Mouse (Mus musculus) stomach, embryonic 16.5 days (tissue): ENCODE data around the gene Tox2. TPM values are rescaled to one million over a fixed set of nuclear protein-coding genes. Genes with fewer than 3 reads are reported as not detected.

Experiments used
- ATAC-seq: fragments of 200-750 bp; cut with Nextera tagmentation; 2 replicates; pipeline ENCODE4 v1.8.0; 2017; ENCODE audit warnings: moderate number of reproducible peaks, moderate TSS enrichment; ENCODE audit not compliant: insufficient read depth, low FRiP score
- H3K27ac ChIP-seq: fragments of 300-500 bp; sonication (generic); 2 replicates; pipeline ENCODE4 v1.5.1; 2014; ENCODE audit warnings: low read length
- H3K27me3 ChIP-seq: fragments of 300-500 bp; sonication (generic); 2 replicates; pipeline ENCODE4 v1.6.1; 2014; ENCODE audit warnings: low read length, control low read depth, mixed read lengths; ENCODE audit not compliant: control insufficient read depth, insufficient read depth
- H3K36me3 ChIP-seq: fragments of 300-500 bp; sonication (generic); 2 replicates; pipeline ENCODE4 v1.6.1; 2014; ENCODE audit warnings: low read length; ENCODE audit not compliant: control insufficient read depth, insufficient read depth
- H3K4me1 ChIP-seq: fragments of 300-500 bp; sonication (generic); 2 replicates; pipeline ENCODE4 v1.6.1; 2014; ENCODE audit warnings: low read length, control low read depth, mixed read lengths; ENCODE audit not compliant: control insufficient read depth, insufficient read depth
- H3K4me2 ChIP-seq: fragments of 300-500 bp; sonication (generic); 2 replicates; pipeline ENCODE4 v1.6.1; 2014; ENCODE audit warnings: low read depth, low read length, mixed read lengths
- H3K4me3 ChIP-seq: fragments of 300-500 bp; sonication (generic); replicated peaks from 2 replicates; pipeline ENCODE4 v1.5.1; 2014; ENCODE audit warnings: mild to moderate bottlenecking, low read length
- H3K9ac ChIP-seq: fragments of 300-500 bp; sonication (generic); 2 replicates; pipeline ENCODE4 v1.6.1; 2014; ENCODE audit warnings: low read length
- H3K9me3 ChIP-seq: fragments of 300-500 bp; sonication (generic); replicated peaks from 2 replicates; pipeline ENCODE4 v1.6.1; 2016; ENCODE audit warnings: low read length, control low read depth; ENCODE audit not compliant: control insufficient read depth
- WGBS: fragments of 180-500 bp; shearing (Covaris S2); extraction: QIAGEN DNeasy Blood & Tissue Kit; methylation state at CpG from one replicate; pipeline ENCODE4 v1.1.7; 2014; 5-methylcytosine and 5-hydroxymethylcytosine counted together
- polyA plus RNA-seq: library from polyadenylated mRNA; unstranded; fragments of >200 nt; fragmentation: Nextera tagmentation; extraction: Ambion mirVana; gene quantifications from 2 replicates; pipeline ENCODE4 v1.2.1, GENCODE M21; 2015

Gene Tox2
- polyA plus RNA-seq, 1 experiment from 2014 or later, result 4.0 TPM

- no peak overlapping the region for H3K4me2 ChIP-seq
- H3K4me3 ChIP-seq, result no peak overlapping the region
- no peaks in the 10 kb centered on the region for H3K27me3 ChIP-seq
- H3K36me3 ChIP-seq, result no peaks in the 10 kb centered on the region
- ATAC-seq, result no peak
- H3K4me1 ChIP-seq, result no peaks in the 10 kb centered on the region
- no peaks in the 10 kb centered on the region for H3K9me3 ChIP-seq
- H3K27ac ChIP-seq, result no peak overlapping the region
- no peak overlapping the region for H3K9ac ChIP-seq
- WGBS, result 40% methylated on average over 1 of the region's 1 CpGs
These were observed 53.8 kb downstream of the Tox2 start for GRCm38 (mm10) chr2:163256765-163257164.

GRCm38 (mm10) chr2:163261362-163262054, 58.6 kb downstream of the Tox2 start:
- H3K4me2 ChIP-seq, result no peak overlapping the region
- H3K36me3 ChIP-seq, result no peaks in the 10 kb centered on the region
- no peaks in the 10 kb centered on the region for H3K4me1 ChIP-seq
- H3K4me3 ChIP-seq, result no peak overlapping the region
- 64% methylated on average over 6 of the region's 6 CpGs for WGBS
- ATAC-seq, result peak; percentile 19; the same call in 1 of the 2 replicates
- H3K9me3 ChIP-seq, result no peaks in the 10 kb centered on the region
- H3K9ac ChIP-seq, result no peak overlapping the region
- no peaks in the 10 kb centered on the region for H3K27me3 ChIP-seq
- no peak overlapping the region for H3K27ac ChIP-seq

GRCm38 (mm10) chr2:163262055-163262420, 59.1 kb downstream of the Tox2 start:
- Histone ChIP-seq H3K9ac (no peak overlapping the region), H3K4me2 (no peak overlapping the region), H3K27me3 (no peaks in the 10 kb centered on the region), H3K4me1 (no peaks in the 10 kb centered on the region), H3K27ac (no peak overlapping the region), H3K36me3 (no peaks in the 10 kb centered on the region), H3K9me3 (no peaks in the 10 kb centered on the region), H3K4me3 (no peak overlapping the region)
- ATAC-seq, result no peak
- WGBS, result 84% methylated on average over 4 of the region's 4 CpGs

GRCm38 (mm10) chr2:163267097-163267496, 64.2 kb downstream of the Tox2 start:
- H3K36me3 ChIP-seq, result no peaks in the 10 kb centered on the region
- no peaks in the 10 kb centered on the region for H3K27me3 ChIP-seq
- H3K9ac ChIP-seq, result no peak overlapping the region
- ATAC-seq, result no peak
- no peak overlapping the region for H3K4me2 ChIP-seq
- H3K27ac ChIP-seq, result no peak overlapping the region
- no peak overlapping the region for H3K4me3 ChIP-seq
- H3K4me1 ChIP-seq, result no peaks in the 10 kb centered on the region
- H3K9me3 ChIP-seq, result no peaks in the 10 kb centered on the region

GRCm38 (mm10) chr2:163271581-163272492, 68.9 kb downstream of the Tox2 start:
- H3K36me3 ChIP-seq, result no peaks in the 10 kb centered on the region
- ATAC-seq, result no peak
- H3K27me3 ChIP-seq, result no peaks in the 10 kb centered on the region
- WGBS, result 53% methylated on average over 8 of the region's 8 CpGs
- H3K27ac ChIP-seq, result no peak overlapping the region
- no peak overlapping the region for H3K9ac ChIP-seq
- no peak overlapping the region for H3K4me2 ChIP-seq
- no peak overlapping the region for H3K4me3 ChIP-seq
- no peaks in the 10 kb centered on the region for H3K4me1 ChIP-seq
- H3K9me3 ChIP-seq, result no peaks in the 10 kb centered on the region

GRCm38 (mm10) chr2:163273815-163274214, 70.9 kb downstream of the Tox2 start:
- ATAC-seq, result no peak
- Histone ChIP-seq H3K27me3 (no peaks in the 10 kb centered on the region), H3K4me1 (no peaks in the 10 kb centered on the region), H3K4me2 (no peak overlapping the region), H3K9me3 (no peaks in the 10 kb centered on the region), H3K9ac (no peak overlapping the region), H3K36me3 (no peaks in the 10 kb centered on the region), H3K4me3 (no peak overlapping the region), H3K27ac (no peak overlapping the region)
- 73% methylated on average over 8 of the region's 8 CpGs for WGBS

- ATAC-seq, result no peak
- Histone ChIP-seq H3K27me3 (0 out of 2 replicates have a peak, but pooled peaks cover 4% of the 10 kb centered on the region), H3K27ac (no peak overlapping the region), H3K4me2 (no peak overlapping the region), H3K4me1 (no peaks in the 10 kb centered on the region), H3K4me3 (no peak overlapping the region), H3K9me3 (no peaks in the 10 kb centered on the region), H3K9ac (no peak overlapping the region), H3K36me3 (no peaks in the 10 kb centered on the region)
- 86% methylated on average over 14 of the region's 14 CpGs for WGBS
These were observed 73.1 kb downstream of the Tox2 start for GRCm38 (mm10) chr2:163275986-163276385.

- Histone ChIP-seq H3K36me3 (no peaks in the 10 kb centered on the region), H3K9ac (no peak overlapping the region), H3K4me1 (no peaks in the 10 kb centered on the region), H3K27ac (no peak overlapping the region), H3K4me3 (no peak overlapping the region), H3K27me3 (0 out of 2 replicates have a peak, but pooled peaks cover 4% of the 10 kb centered on the region), H3K4me2 (no peak overlapping the region), H3K9me3 (no peaks in the 10 kb centered on the region)
- WGBS, result 49% methylated on average over 9 of the region's 9 CpGs
- no peak for ATAC-seq
These were observed 75.1 kb downstream of the Tox2 start for GRCm38 (mm10) chr2:163277979-163278378.

- Histone ChIP-seq H3K4me1 (0 out of 2 replicates have a peak, but pooled peaks cover 5% of the 10 kb centered on the region), H3K27ac (no peak overlapping the region), H3K27me3 (0 out of 2 replicates have a peak, but pooled peaks cover 4% of the 10 kb centered on the region), H3K36me3 (no peaks in the 10 kb centered on the region), H3K9ac (no peak overlapping the region), H3K9me3 (no peaks in the 10 kb centered on the region), H3K4me3 (no peak overlapping the region), H3K4me2 (no peak overlapping the region)
- WGBS, result 57% methylated on average over 16 of the region's 23 CpGs
- no peak for ATAC-seq
These were observed 77.9 kb downstream of the Tox2 start for GRCm38 (mm10) chr2:163280636-163281322.
